Mouse (Mus musculus): ENCODE measurements around the gene Akap7. TPM values are rescaled to one million over a fixed set of nuclear protein-coding genes. Genes with fewer than 3 reads are reported as not detected.

Akap7 gene
- total and polyA plus RNA-seq, 2 experiments from 2014 or later = 70.5 to 81.3 TPM

GRCm38 (mm10) chr10:25141781-25142180, 165.9 kb downstream of the Akap7 start:
- Histone ChIP-seq H3K9ac (replicated peaks; ENCODE audit: low read length, poor library complexity, severe bottlenecking) (no peak overlapping the region), H3K4me3 (ENCODE audit: low read depth, low read length) (no peak overlapping the region), H3K4me2 (ENCODE audit: low read depth, low read length, poor library complexity, severe bottlenecking) (no peak overlapping the region), H3K9me3 (ENCODE audit: low read length) (peaks cover 4% of the 10 kb centered on the region; the same call in 1 of the 2 replicates), H3K27ac (ENCODE audit: low read depth, low read length) (no peak overlapping the region), H3K4me1 (ENCODE audit: insufficient read depth, low read length) (no peaks in the 10 kb centered on the region), H3K36me3 (ENCODE audit: insufficient read depth, low read length) (no peaks in the 10 kb centered on the region), H3K27me3 (ENCODE audit: insufficient read depth, low read length) (no peaks in the 10 kb centered on the region)
- 81% methylated on average over 1 of the region's 1 CpGs for WGBS
- no peak for TF ChIP-seq CTCF (IDR thresholded peaks at IDR 0.05)
- ATAC-seq (ENCODE audit: low FRiP score) (no peak), DNase-seq (ENCODE audit: low spot score) (no peak)

- DNase-seq (ENCODE audit: low spot score) = peak; percentile 72
- WGBS = 18% methylated on average over 13 of the region's 14 CpGs
- no peak overlapping the region for H3K4me2 ChIP-seq (ENCODE audit: low read depth, low read length, poor library complexity, severe bottlenecking)
- H3K36me3 ChIP-seq (ENCODE audit: insufficient read depth, low read length) = no peaks in the 10 kb centered on the region
- ATAC-seq (ENCODE audit: low FRiP score) = peak; percentile 83
- no peaks in the 10 kb centered on the region for H3K4me1 ChIP-seq (ENCODE audit: insufficient read depth, low read length)
- no peak overlapping the region for H3K27ac ChIP-seq (ENCODE audit: low read depth, low read length)
- no peak for TF ChIP-seq CTCF (IDR thresholded peaks at IDR 0.05)
- no peaks in the 10 kb centered on the region for H3K27me3 ChIP-seq (ENCODE audit: insufficient read depth, low read length)
- no peak overlapping the region for H3K9ac ChIP-seq (replicated peaks; ENCODE audit: low read length, poor library complexity, severe bottlenecking)
- peaks cover 4% of the 10 kb centered on the region; the same call in 1 of the 2 replicates for H3K9me3 ChIP-seq (ENCODE audit: low read length)
- H3K4me3 ChIP-seq (ENCODE audit: low read depth, low read length) = no peak overlapping the region
Observed at GRCm38 (mm10) chr10:25140155-25140755, 167.4 kb downstream of the Akap7 start.

GRCm38 (mm10) chr10:25133581-25133980, 174.1 kb downstream of the Akap7 start:
- H3K4me1 ChIP-seq (ENCODE audit: insufficient read depth, low read length) = no peaks in the 10 kb centered on the region
- no peaks in the 10 kb centered on the region for H3K36me3 ChIP-seq (ENCODE audit: insufficient read depth, low read length)
- H3K27ac ChIP-seq (ENCODE audit: low read depth, low read length) = no peak overlapping the region
- H3K4me3 ChIP-seq (ENCODE audit: low read depth, low read length) = no peak overlapping the region
- WGBS = 88% methylated on average over 1 of the region's 1 CpGs
- H3K9ac ChIP-seq (replicated peaks; ENCODE audit: low read length, poor library complexity, severe bottlenecking) = no peak overlapping the region
- ATAC-seq (ENCODE audit: low FRiP score) = no peak
- H3K9me3 ChIP-seq (ENCODE audit: low read length) = no peaks in the 10 kb centered on the region
- no peak overlapping the region for H3K4me2 ChIP-seq (ENCODE audit: low read depth, low read length, poor library complexity, severe bottlenecking)
- DNase-seq (ENCODE audit: low spot score) = no peak
- no peak for TF ChIP-seq CTCF (IDR thresholded peaks at IDR 0.05)
- H3K27me3 ChIP-seq (ENCODE audit: insufficient read depth, low read length) = no peaks in the 10 kb centered on the region

GRCm38 (mm10) chr10:25128455-25128863, 179.2 kb downstream of the Akap7 start:
- WGBS = 80% methylated on average over 5 of the region's 5 CpGs
- TF ChIP-seq CTCF (IDR thresholded peaks at IDR 0.05) = no peak
- ATAC-seq (ENCODE audit: low FRiP score) = no peak

GRCm38 (mm10) chr10:25126035-25126434, 181.6 kb downstream of the Akap7 start:
- H3K4me1 ChIP-seq (ENCODE audit: insufficient read depth, low read length) = no peaks in the 10 kb centered on the region
- H3K27me3 ChIP-seq (ENCODE audit: insufficient read depth, low read length) = no peaks in the 10 kb centered on the region
- WGBS = 89% methylated on average over 2 of the region's 2 CpGs
- H3K36me3 ChIP-seq (ENCODE audit: insufficient read depth, low read length) = no peaks in the 10 kb centered on the region
- no peak overlapping the region for H3K4me2 ChIP-seq (ENCODE audit: low read depth, low read length, poor library complexity, severe bottlenecking)
- ATAC-seq (ENCODE audit: low FRiP score) (no peak), DNase-seq (ENCODE audit: low spot score) (no peak)
- H3K27ac ChIP-seq (ENCODE audit: low read depth, low read length) = no peak overlapping the region
- H3K9ac ChIP-seq (replicated peaks; ENCODE audit: low read length, poor library complexity, severe bottlenecking) = no peak overlapping the region
- H3K4me3 ChIP-seq (ENCODE audit: low read depth, low read length) = no peak overlapping the region
- TF ChIP-seq CTCF (IDR thresholded peaks at IDR 0.05) = no peak
- no peaks in the 10 kb centered on the region for H3K9me3 ChIP-seq (ENCODE audit: low read length)

More at GRCm38 (mm10) chr10:25128455-25128863, 179.2 kb downstream of the Akap7 start:
- no peak for DNase-seq (ENCODE audit: low spot score)
- no peak overlapping the region for H3K4me2 ChIP-seq (ENCODE audit: low read depth, low read length, poor library complexity, severe bottlenecking)
- H3K4me1 ChIP-seq (ENCODE audit: insufficient read depth, low read length) = no peaks in the 10 kb centered on the region
- H3K9ac ChIP-seq (replicated peaks; ENCODE audit: low read length, poor library complexity, severe bottlenecking) = no peak overlapping the region
- H3K4me3 ChIP-seq (ENCODE audit: low read depth, low read length) = no peak overlapping the region
- no peaks in the 10 kb centered on the region for H3K27me3 ChIP-seq (ENCODE audit: insufficient read depth, low read length)
- H3K9me3 ChIP-seq (ENCODE audit: low read length) = no peaks in the 10 kb centered on the region
- no peak overlapping the region for H3K27ac ChIP-seq (ENCODE audit: low read depth, low read length)
- H3K36me3 ChIP-seq (ENCODE audit: insufficient read depth, low read length) = no peaks in the 10 kb centered on the region

- Histone ChIP-seq H3K4me2 (ENCODE audit: low read depth, low read length, poor library complexity, severe bottlenecking) (no peak overlapping the region), H3K9ac (replicated peaks; ENCODE audit: low read length, poor library complexity, severe bottlenecking) (no peak overlapping the region), H3K27ac (ENCODE audit: low read depth, low read length) (no peak overlapping the region), H3K4me3 (ENCODE audit: low read depth, low read length) (no peak overlapping the region), H3K36me3 (ENCODE audit: insufficient read depth, low read length) (no peaks in the 10 kb centered on the region), H3K9me3 (ENCODE audit: low read length) (no peaks in the 10 kb centered on the region), H3K4me1 (ENCODE audit: insufficient read depth, low read length) (no peaks in the 10 kb centered on the region), H3K27me3 (ENCODE audit: insufficient read depth, low read length) (no peaks in the 10 kb centered on the region)
- 89% methylated on average over 5 of the region's 5 CpGs for WGBS
- DNase-seq (ENCODE audit: low spot score) = no peak
- TF ChIP-seq CTCF (IDR thresholded peaks at IDR 0.05) = no peak
- ATAC-seq (ENCODE audit: low FRiP score) = no peak
Observed at GRCm38 (mm10) chr10:25120871-25121554, 186.7 kb downstream of the Akap7 start.

Other genes starting within 250 kb of the Akap7 start
- gene Epb41l2, start 51.9 kb upstream of the Akap7 start, total RNA-seq (2014; rRNA removed) = 51.7 and 58.9 TPM in 2 replicates
- 21.8 and 22.0 TPM in 2 replicates for gene Epb41l2, start 51.9 kb upstream of the Akap7 start, polyA plus RNA-seq (2015; fragmentation: Nextera tagmentation; extraction: Ambion mirVana)
- 0.05 TPM in 1 of 2 replicates, not detected in the other for gene Smlr1, start 228.4 kb upstream of the Akap7 start, total RNA-seq (2014; rRNA removed)
- gene Smlr1, start 228.4 kb upstream of the Akap7 start, polyA plus RNA-seq (2015; fragmentation: Nextera tagmentation; extraction: Ambion mirVana) = not detected in 2 replicates